Mouse (Mus musculus): ENCODE measurements around the gene Caprin1. TPM values are rescaled to one million over a fixed set of nuclear protein-coding genes. Genes with fewer than 3 reads are reported as not detected.

Gene Caprin1
- polyA plus RNA-seq, 1 experiment from 2014 or later = 104 TPM

DNA sequence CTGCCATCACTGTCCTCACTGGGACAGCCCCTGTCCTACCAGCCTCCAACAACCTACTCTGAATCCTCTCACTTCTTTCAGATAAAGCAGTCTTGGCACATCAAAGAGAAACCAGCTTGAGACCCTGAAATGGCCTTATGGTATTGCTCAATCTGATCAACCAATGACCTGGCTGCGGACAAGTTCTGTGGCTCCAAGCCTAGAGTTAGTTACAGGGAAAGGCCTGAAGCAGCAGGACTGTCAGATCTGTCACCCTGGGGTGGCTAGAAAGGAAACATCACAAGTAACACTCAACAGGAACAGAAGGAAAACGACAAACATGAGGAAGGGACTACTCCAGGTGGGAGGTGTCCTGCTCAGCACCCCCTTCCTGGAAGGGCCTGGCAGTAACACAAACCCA lies 72.9 kb downstream of the Caprin1 start:
- no peak for ATAC-seq (ENCODE audit: low read depth)
- no peaks in the 10 kb centered on the region for H3K4me1 ChIP-seq (ENCODE audit: control insufficient read depth, low read depth, low read length)
- H3K27ac ChIP-seq (ENCODE audit: low read length) = no peak overlapping the region
- WGBS (ENCODE audit: insufficient replicate concordance) = 75% methylated on average over 2 of the region's 2 CpGs
- H3K4me3 ChIP-seq (ENCODE audit: low read depth, low read length) = no peak overlapping the region
- no peak overlapping the region for H3K9ac ChIP-seq (ENCODE audit: low read depth, low read length)
- H3K9me3 ChIP-seq (replicated peaks; ENCODE audit: control insufficient read depth, low read length) = no peaks in the 10 kb centered on the region
- peaks cover 17% of the 10 kb centered on the region for H3K36me3 ChIP-seq (ENCODE audit: control insufficient read depth, insufficient read depth)
- H3K4me2 ChIP-seq (ENCODE audit: low read depth, low read length) = no peak overlapping the region
- H3K27me3 ChIP-seq (ENCODE audit: control insufficient read depth, insufficient read depth, low read depth, low read length) = no peaks in the 10 kb centered on the region

DNA sequence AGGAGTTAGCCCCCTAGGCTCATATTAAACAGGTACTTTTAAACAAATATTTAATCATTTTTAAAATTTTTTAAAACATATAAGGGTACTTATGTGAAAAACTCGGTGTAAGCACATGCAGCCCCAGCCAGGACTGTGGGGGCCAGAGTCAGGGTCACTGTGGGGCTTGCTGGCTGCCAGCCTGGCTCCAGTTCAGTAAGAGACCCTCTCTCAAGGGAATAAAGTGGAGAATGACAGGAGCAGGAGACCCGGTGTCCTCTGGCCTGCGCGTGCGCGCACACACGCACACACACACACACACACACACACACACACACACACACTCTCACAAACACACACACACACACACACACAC lies 78.2 kb downstream of the Caprin1 start:
- H3K36me3 ChIP-seq (ENCODE audit: control insufficient read depth, insufficient read depth) = peaks cover 13% of the 10 kb centered on the region
- H3K4me3 ChIP-seq (ENCODE audit: low read depth, low read length) = no peak overlapping the region
- H3K4me1 ChIP-seq (ENCODE audit: control insufficient read depth, low read depth, low read length) = peaks cover 5% of the 10 kb centered on the region
- 95% methylated on average over 7 of the region's 7 CpGs for WGBS (ENCODE audit: insufficient replicate concordance)
- no peak overlapping the region for H3K27ac ChIP-seq (ENCODE audit: low read length)
- no peaks in the 10 kb centered on the region for H3K9me3 ChIP-seq (replicated peaks; ENCODE audit: control insufficient read depth, low read length)
- H3K4me2 ChIP-seq (ENCODE audit: low read depth, low read length) = no peak overlapping the region
- H3K9ac ChIP-seq (ENCODE audit: low read depth, low read length) = no peak overlapping the region
- no peaks in the 10 kb centered on the region for H3K27me3 ChIP-seq (ENCODE audit: control insufficient read depth, insufficient read depth, low read depth, low read length)
- ATAC-seq (ENCODE audit: low read depth) = no peak

DNA sequence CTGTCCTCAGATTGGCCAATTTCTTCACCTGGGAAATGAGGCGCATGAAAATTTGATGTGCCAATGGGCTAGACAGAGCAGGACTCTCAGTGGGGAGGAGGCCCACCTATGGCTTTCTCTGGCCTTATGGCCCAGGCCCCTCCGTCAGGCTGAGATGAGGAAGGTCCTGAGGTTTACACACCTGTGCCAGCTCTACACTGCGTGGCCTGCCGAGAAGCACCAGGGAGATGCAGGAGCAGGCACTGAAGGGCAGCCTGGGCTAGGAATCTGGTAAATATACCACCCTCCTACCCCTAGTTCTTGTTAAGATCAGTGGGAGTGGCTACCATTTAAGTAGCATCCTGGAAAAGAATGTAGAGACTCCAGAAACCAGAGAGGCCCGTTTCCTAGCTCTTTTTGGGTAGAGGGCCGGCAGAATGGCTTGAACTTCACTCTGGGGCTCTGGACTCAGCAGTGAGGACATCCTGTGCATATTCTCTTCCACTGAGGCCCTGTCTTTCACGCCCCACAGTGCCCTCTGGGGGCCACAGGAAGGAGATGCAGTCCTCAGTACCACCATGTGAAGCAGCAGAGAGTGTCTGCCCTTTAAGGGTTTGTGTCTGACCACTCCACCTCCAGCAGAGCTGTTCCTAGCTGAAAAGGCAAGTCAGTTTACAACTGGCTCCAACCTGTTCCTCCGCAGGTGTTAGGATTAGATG lies 78.7 kb downstream of the Caprin1 start:
- Histone ChIP-seq H3K4me3 (ENCODE audit: low read depth, low read length) (no peak overlapping the region), H3K36me3 (ENCODE audit: control insufficient read depth, insufficient read depth) (peaks cover 10% of the 10 kb centered on the region), H3K4me1 (ENCODE audit: control insufficient read depth, low read depth, low read length) (peaks cover 5% of the 10 kb centered on the region), H3K27me3 (ENCODE audit: control insufficient read depth, insufficient read depth, low read depth, low read length) (no peaks in the 10 kb centered on the region), H3K4me2 (ENCODE audit: low read depth, low read length) (no peak overlapping the region), H3K9me3 (replicated peaks; ENCODE audit: control insufficient read depth, low read length) (no peaks in the 10 kb centered on the region), H3K27ac (ENCODE audit: low read length) (no peak overlapping the region), H3K9ac (ENCODE audit: low read depth, low read length) (no peak overlapping the region)
- ATAC-seq (ENCODE audit: low read depth) = peak; percentile 47
- 55% methylated on average over 8 of the region's 8 CpGs for WGBS (ENCODE audit: insufficient replicate concordance)

DNA sequence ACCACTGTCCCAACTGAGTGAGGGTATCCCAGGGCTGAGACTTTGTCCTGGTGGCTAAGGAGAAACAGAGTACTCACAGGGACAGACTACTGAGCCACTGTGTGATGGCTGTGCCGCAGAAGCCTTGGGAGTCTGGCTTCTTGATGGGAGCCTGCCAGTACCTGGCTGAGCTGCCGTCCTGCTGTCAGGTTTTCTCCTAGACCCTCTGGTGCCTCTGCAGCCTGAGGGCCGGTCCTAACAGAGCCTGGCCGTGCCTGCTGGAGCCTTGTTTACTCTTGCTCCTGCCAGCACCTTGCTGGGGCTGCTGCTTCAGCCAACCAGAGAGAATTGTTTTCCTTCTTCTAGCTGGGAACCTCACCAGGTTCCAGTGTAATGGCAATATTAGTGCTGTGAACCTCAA lies 83.0 kb downstream of the Caprin1 start:
- no peak overlapping the region for H3K4me3 ChIP-seq (ENCODE audit: low read depth, low read length)
- peak overlapping the region; percentile 48; the same call in 1 of the 2 replicates for H3K27ac ChIP-seq (ENCODE audit: low read length)
- WGBS (ENCODE audit: insufficient replicate concordance) = 59% methylated on average over 4 of the region's 4 CpGs
- H3K9me3 ChIP-seq (replicated peaks; ENCODE audit: control insufficient read depth, low read length) = no peaks in the 10 kb centered on the region
- no peaks in the 10 kb centered on the region for H3K36me3 ChIP-seq (ENCODE audit: control insufficient read depth, insufficient read depth)
- no peak overlapping the region for H3K9ac ChIP-seq (ENCODE audit: low read depth, low read length)
- H3K4me2 ChIP-seq (ENCODE audit: low read depth, low read length) = no peak overlapping the region
- ATAC-seq (ENCODE audit: low read depth) = no peak
- H3K27me3 ChIP-seq (ENCODE audit: control insufficient read depth, insufficient read depth, low read depth, low read length) = no peaks in the 10 kb centered on the region
- peaks cover 5% of the 10 kb centered on the region for H3K4me1 ChIP-seq (ENCODE audit: control insufficient read depth, low read depth, low read length)

DNA sequence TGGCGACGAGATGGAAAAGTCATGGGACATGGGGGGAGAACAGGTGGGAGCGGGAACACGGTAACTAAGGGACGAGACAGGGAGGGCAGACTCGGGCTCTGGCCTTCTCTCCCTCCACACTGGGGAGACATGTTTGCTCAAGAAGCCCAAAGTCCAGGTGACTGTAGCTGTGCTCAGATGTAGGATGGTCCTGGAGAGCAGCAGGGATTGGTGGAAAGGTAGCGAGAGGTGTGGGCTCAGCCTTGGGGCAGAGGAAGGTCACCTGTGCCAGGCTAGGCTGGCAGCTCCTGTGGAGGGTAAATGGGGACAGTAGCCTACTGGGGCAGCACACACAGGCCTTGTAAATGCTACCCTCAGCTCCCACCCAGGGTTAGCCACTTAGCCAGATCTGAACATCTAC lies 83.6 kb downstream of the Caprin1 start:
- H3K27ac ChIP-seq (ENCODE audit: low read length) = peak overlapping the region; percentile 48; the same call in 1 of the 2 replicates
- ATAC-seq (ENCODE audit: low read depth) = peak; percentile 84
- WGBS (ENCODE audit: insufficient replicate concordance) = 68% methylated on average over 7 of the region's 7 CpGs

More for the DNA sequence above, 83.6 kb downstream of the Caprin1 start:
- no peaks in the 10 kb centered on the region for H3K9me3 ChIP-seq (replicated peaks; ENCODE audit: control insufficient read depth, low read length)
- no peak overlapping the region for H3K4me2 ChIP-seq (ENCODE audit: low read depth, low read length)
- H3K4me1 ChIP-seq (ENCODE audit: control insufficient read depth, low read depth, low read length) = peaks cover 5% of the 10 kb centered on the region
- H3K9ac ChIP-seq (ENCODE audit: low read depth, low read length) = no peak overlapping the region
- no peaks in the 10 kb centered on the region for H3K27me3 ChIP-seq (ENCODE audit: control insufficient read depth, insufficient read depth, low read depth, low read length)
- no peak overlapping the region for H3K4me3 ChIP-seq (ENCODE audit: low read depth, low read length)
- H3K36me3 ChIP-seq (ENCODE audit: control insufficient read depth, insufficient read depth) = no peaks in the 10 kb centered on the region

Small RNAs within 50 kb of the gene (microRNA-seq; reads per million reads assigned to microRNA genes)
- not detected for gene Gm22757
- not detected for gene Gm22761

Other genes starting within 250 kb of the Caprin1 start
- 2.5 and 3.3 TPM in 2 replicates for gene Abtb2, start 231.3 kb downstream of the Caprin1 start, polyA plus RNA-seq (2015; fragmentation: Nextera tagmentation; extraction: Ambion mirVana)
- gene Nat10, start 36.4 kb downstream of the Caprin1 start, polyA plus RNA-seq (2015; fragmentation: Nextera tagmentation; extraction: Ambion mirVana) = 10.8 and 12.0 TPM in 2 replicates
- 126 and 128 TPM in 2 replicates for gene Lmo2, start 160.3 kb upstream of the Caprin1 start, polyA plus RNA-seq (2015; fragmentation: Nextera tagmentation; extraction: Ambion mirVana)
- gene Fbxo3, start 230.1 kb upstream of the Caprin1 start, polyA plus RNA-seq (2015; fragmentation: Nextera tagmentation; extraction: Ambion mirVana) = 46.9 and 53.9 TPM in 2 replicates
- gene 4931422A03Rik, start 230.7 kb upstream of the Caprin1 start, polyA plus RNA-seq (2015; fragmentation: Nextera tagmentation; extraction: Ambion mirVana) = 1.1 and 1.8 TPM in 2 replicates